Mouse (Mus musculus): ENCODE results near the gene Bcl11a.

The Bcl11a gene

GRCm38 (mm10) chr11:24158026-24158425, 80.2 kb downstream of the Bcl11a start:
- no peak for DNase-seq (ENCODE audit: inconsistent ontology term)

- DNase-seq (ENCODE audit: inconsistent ontology term), result peak; percentile 62
Observed at GRCm38 (mm10) chr11:24159656-24160055, 81.8 kb downstream of the Bcl11a start.

DNA sequence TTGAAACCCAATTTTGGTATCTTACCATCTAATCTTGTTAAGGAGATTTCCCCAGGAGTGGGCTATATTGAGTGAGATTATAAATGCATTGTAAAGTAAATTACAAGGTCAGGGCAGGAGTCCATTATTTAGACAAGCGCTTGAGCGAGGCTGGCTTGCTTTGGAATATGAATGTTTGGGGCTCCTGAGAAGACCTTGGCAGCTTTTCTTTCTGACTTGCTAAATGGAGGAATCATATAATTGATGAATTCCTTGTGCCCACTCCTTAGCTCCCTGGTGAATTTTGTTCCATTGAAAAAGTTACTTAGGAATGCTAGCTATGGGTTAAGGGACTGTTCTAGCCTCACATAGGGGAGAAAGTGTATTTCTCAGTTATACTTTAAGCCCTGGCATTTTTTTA, 83.6 kb downstream of the Bcl11a start:
- peak; percentile 36 for DNase-seq (ENCODE audit: inconsistent ontology term)

DNA sequence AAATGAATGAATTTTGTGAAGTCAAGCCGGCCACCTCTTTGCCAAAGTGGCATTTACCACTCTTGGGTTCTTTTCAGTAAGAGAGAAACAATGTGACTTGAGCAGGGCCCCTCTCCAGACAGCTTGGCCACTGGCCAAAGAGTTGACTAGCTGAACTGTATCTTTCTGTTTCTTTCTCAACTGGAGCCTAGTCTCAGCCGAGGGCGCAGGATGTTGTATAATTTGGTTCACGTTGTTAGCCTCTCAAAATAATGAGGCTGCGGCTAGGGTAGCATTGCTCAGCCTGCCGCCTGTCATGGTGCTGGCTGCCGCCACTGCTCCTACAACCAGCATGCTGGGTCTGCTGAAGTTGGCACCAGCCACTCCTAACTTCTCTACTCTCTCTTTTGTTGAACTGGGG, 84.2 kb downstream of the Bcl11a start:
- peak; percentile 91 for DNase-seq (ENCODE audit: inconsistent ontology term)

DNA sequence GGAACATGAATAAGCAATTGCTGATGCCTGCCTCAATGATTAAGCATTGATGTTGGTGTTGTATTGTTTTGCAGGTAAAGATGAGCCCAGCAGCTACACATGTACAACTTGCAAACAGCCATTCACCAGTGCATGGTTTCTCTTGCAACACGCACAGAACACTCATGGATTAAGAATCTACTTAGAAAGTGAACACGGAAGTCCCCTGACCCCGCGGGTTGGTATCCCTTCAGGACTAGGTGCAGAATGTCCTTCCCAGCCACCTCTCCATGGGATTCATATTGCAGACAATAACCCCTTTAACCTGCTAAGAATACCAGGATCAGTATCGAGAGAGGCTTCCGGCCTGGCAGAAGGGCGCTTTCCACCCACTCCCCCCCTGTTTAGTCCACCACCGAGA, 85.2 kb downstream of the Bcl11a start:
- DNase-seq (ENCODE audit: inconsistent ontology term), result no peak

GRCm38 (mm10) chr11:24164065-24164464, 86.2 kb downstream of the Bcl11a start:
- no peak for DNase-seq (ENCODE audit: inconsistent ontology term)

- no peak for DNase-seq (ENCODE audit: inconsistent ontology term)
Observed at GRCm38 (mm10) chr11:24171675-24172285, 93.9 kb downstream of the Bcl11a start.

GRCm38 (mm10) chr11:24172585-24172984, 94.7 kb downstream of the Bcl11a start:
- DNase-seq (ENCODE audit: inconsistent ontology term), result no peak

GRCm38 (mm10) chr11:24174161-24174792, 96.4 kb downstream of the Bcl11a start:
- DNase-seq (ENCODE audit: inconsistent ontology term), result no peak

DNA sequence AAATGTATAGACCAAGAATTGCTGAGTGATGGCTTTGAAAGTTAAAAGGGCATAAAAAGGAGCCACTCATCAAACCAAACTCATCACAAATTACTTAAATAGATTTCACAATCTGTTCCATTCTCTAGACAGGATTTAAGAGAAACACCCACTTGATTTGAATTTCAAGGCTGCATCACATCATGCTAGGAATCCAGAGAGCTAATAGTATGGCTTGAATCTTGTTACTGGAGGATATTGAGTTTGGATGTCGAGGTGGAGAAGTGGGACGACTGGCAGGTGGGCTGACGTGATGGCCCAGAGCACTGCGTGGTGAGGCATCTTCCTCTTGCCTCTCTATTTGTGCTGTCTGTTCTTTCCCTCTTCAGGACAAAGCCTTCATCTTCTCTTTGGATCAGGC, 99.6 kb downstream of the Bcl11a start:
- no peak for DNase-seq (ENCODE audit: inconsistent ontology term)

- DNase-seq (ENCODE audit: inconsistent ontology term), result no peak
Observed at GRCm38 (mm10) chr11:24178823-24179476, 101.1 kb downstream of the Bcl11a start.

- DNase-seq (ENCODE audit: inconsistent ontology term), result no peak
Observed at GRCm38 (mm10) chr11:24180040-24180439, 102.2 kb downstream of the Bcl11a start.

- no peak for DNase-seq (ENCODE audit: inconsistent ontology term)
Observed at GRCm38 (mm10) chr11:24183501-24183900, 105.6 kb downstream of the Bcl11a start.

DNA sequence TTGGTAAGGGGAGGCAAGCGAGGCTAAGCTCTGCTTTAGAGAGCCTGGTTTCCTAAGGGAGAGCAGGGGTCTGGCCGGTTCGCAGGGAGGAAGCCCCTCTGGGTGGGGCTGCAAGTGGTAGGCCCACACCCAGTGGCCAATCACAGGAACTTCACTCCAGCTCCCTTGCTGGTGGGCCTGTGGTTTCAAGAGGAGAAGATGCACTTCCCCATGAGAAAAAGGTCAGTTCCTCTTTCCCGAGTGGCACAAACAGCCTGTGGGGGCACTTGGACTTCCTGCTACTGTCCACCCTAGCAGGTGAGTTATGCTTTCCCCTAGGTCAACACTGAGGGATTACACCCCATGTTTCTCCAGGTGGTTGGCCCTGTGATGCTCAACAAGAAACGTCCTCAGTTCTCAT, 107.1 kb downstream of the Bcl11a start:
- no peak for DNase-seq (ENCODE audit: inconsistent ontology term)

GRCm38 (mm10) chr11:24190411-24190810, 112.6 kb downstream of the Bcl11a start:
- DNase-seq (ENCODE audit: inconsistent ontology term), result no peak

- no peak for DNase-seq (ENCODE audit: inconsistent ontology term)
Observed at GRCm38 (mm10) chr11:24196460-24197190, 118.8 kb downstream of the Bcl11a start.

GRCm38 (mm10) chr11:24197424-24197823, 119.6 kb downstream of the Bcl11a start:
- no peak for DNase-seq (ENCODE audit: inconsistent ontology term)

DNA sequence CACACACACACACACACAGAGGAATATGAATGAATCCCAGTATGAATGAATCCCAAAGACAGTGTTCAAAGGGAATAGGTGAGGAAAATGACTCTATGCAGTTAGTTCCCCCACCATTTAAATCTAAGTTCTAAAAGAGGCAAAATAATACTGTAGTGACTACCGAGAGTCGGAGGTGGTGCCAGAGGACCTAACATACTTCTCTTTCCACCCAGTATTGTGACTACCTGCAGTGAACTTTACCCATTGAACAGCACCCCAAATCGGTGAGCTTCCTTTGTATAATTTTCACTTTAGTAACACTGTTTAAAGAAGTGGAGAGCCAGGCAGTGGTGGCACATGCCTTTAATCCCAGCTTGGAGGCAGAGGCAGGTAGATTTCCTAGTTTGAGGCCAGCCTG, 121.7 kb downstream of the Bcl11a start:
- no peak for DNase-seq (ENCODE audit: inconsistent ontology term)

DNA sequence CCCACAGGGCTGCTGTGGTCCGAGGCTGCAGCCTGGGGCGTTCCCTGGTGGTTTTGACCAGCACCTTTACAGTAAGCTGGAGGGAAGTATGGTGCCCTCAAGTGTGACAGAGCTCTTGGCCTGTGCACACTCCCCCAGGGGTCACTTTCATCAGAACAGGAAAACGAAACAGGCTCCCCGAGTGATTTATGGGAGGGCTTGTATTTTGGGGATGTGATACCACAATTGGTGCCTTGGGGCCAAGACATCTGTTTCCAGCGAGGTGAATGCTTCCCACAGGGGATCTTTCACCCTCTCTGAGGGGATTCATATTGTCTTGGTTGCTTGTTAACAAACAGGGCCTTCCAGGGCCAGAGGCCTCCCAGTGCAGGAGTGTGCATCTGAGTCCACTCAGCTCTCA, 122.5 kb downstream of the Bcl11a start:
- no peak for DNase-seq (ENCODE audit: inconsistent ontology term)

DNA sequence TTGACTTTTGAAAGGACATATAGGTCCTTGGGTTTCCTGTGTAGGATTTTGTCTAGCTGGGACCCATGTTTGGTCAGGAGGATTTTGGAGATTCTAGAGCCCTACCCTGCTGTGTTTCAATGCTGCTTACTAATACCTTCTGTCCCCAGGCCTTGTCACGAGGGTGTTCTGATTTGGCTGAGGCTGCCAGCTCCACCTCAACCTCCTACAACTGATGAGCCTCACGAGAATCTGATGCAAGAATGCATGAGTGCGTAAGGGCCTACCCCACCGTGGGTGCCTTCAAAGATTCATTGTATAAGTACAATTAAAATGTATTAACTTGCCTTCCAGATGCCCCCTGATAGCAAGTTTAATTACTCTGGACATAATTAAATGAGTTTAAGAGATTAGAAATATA, 123.4 kb downstream of the Bcl11a start:
- no peak for DNase-seq (ENCODE audit: inconsistent ontology term)

GRCm38 (mm10) chr11:24202641-24203361, 124.9 kb downstream of the Bcl11a start:
- no peak for DNase-seq (ENCODE audit: inconsistent ontology term)

GRCm38 (mm10) chr11:24203489-24203888, 125.6 kb downstream of the Bcl11a start:
- DNase-seq (ENCODE audit: inconsistent ontology term), result no peak

All from Muller cell, postnatal 12 days (primary cell).